Mouse (Mus musculus) retina, postnatal 1 day (tissue): Measurements from ENCODE around the gene Pih1d1.
"Not testable (repeated sequence)": the region's sequence is repeated elsewhere in the genome, so short reads cannot be mapped to it uniquely, and the experiment has no call there.

Experiments
- DNase-seq: peaks from one replicate; pipeline ENCODE4 v3.0.0-alpha.2; 2012

The Pih1d1 gene

DNA sequence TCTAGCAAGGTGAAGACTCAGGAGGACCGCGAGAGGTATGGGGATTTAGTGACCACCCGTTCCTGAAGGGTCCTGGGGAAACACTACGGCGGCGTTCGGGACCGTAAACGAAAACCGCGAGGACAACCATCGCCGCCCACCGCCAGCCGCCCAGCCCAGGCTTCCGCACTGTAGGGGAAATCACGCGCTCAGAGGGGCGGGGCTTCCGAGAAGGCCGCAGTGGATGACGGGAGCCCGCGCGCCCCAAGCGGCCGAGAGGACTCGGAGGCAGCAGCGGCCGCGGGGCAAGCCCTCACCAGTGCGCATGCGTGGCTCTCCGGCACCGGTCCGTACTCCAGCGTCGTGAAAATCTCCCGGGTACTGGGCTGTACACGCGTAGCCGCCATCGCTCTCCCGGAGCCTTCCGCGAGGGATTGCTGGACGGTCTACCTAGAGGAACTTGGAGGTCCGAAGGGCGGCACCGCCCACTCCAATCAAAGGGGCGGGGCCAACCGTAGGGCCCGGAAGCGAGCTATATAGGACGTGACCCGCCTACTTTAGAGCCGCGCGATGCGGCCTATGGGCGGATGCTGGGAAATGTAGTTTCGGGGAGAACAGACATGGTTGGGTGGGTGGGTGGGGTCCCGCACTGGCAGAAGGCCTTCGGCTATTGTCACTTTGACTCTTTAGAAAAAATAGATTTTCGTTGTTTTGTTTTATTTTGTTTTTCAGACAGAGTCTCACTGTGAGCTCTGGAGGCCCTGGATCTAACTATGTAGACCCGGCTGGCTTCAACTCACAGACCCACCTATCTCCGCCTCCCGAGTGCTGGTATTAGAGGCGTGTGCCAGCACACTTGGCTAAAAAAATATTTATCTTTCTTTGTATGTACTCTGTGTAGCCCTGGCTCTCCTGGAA, at the start of gene Pih1d1, which contains the start of gene Aldh16a1:
TSS of gene Pih1d1 (plus strand) at position 208 of the 897 bp plus-strand sequence.
TSS of gene Aldh16a1 (minus strand) at position 489 of the 897 bp plus-strand sequence.
- DNase-seq, result peak; percentile 97

DNA sequence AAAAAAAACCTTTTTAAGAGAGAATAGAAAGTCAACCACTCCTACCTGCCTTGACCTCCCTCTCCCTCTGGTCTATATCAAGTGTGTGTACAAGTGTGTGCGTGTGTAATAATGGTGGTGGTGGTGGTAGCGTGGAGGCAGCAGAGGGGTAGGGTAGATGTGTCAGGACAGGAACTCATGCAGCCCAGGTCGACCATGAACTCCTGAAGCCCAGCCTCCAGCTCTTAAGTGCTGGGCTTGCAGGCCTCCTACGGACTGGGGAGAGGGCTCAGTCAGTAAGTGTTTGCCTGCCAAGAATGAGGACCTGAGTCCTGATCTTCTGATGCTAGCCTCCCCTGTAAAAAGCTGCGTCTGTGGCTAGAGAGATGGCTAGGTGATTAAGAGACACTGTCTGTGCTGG, 49.2 kb upstream of the Pih1d1 start:
- DNase-seq, result no peak

DNA sequence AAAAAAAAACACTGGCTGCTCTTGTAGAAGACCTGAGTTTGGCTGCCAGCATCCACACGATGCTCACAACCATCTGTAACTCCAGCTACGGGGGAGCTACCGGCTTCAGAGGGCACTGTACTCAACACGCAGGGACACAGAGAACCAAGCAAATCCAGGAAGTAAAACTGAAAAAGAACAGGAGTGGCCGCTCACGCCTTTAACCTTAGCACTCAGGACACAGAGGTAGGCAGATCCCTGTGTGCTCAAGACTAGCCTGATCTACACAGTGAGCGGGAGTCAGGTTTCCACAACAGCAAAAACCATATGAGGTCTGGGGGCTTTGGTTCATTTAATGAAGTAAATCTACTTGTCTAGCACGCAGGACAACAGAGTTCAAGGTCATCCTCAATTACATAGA, 48.6 kb upstream of the Pih1d1 start:
- no peak for DNase-seq

DNA sequence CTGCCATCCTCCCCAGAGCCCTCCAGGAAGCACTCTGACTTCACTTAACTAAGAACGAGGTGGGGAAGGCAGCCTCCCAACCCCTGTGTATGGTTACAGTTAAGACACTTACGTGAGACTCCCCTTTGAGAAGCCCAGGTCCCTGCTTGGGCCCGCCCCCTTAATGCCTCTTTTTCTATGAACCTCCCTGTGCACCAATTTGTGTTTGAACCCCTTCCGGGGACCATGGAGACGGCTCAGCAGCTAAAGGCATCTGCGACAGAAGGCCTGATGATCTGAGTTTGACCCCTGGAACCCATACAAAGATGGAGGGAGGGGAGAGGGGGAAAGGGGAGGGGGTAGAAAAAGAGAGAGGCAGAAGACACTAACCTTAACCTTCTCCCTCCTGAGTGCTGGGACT, 47.7 kb upstream of the Pih1d1 start:
- DNase-seq, result no peak

DNA sequence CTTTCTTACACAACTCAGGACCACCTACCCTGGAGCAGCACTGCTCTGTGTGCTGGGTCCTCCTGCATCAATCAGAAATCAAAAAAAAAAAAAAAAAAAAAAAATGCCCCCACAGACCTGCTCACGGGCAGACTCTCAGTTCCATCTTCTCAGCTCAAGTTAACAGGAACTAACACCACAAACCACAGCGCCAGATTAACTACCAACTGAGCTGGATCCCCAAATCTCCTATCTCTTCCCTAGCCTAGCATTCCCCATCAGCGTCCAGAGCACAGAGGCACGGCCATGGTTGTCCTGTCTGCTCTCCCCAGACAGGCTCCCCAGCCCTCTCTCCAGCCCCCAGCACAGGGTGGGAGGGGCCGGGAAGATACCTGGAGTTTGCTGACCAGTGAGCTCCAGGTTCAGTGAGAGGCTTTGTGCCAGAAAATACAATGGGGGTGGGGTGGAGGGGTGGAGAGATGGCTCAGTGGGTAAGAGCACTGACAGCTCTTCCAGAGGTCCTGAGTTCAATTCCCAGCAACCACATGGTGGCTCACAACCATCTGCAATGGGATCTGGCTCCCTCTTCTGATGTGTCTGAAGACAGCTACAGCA, 47.0 kb upstream of the Pih1d1 start:
- no peak for DNase-seq

DNA sequence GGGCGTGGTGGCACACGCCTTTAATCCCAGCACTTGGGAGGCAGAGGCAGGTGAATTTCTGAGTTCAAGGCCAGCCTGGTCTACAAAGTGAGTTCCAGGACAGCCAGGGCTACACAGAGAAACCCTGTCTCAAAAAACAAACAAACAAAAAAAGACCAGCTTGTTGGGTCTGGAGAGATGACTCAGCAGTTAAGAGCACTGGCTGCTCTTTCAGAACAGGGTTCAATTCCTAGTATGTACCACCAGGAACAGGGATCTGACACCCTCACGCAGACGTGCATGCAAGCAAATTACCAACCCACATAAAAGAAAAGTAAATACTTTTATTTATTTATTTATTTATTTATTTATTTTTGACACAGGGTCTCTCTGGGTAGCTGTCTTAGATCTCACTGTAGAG, 44.0 kb upstream of the Pih1d1 start:
- DNase-seq, result not testable (repeated sequence)

DNA sequence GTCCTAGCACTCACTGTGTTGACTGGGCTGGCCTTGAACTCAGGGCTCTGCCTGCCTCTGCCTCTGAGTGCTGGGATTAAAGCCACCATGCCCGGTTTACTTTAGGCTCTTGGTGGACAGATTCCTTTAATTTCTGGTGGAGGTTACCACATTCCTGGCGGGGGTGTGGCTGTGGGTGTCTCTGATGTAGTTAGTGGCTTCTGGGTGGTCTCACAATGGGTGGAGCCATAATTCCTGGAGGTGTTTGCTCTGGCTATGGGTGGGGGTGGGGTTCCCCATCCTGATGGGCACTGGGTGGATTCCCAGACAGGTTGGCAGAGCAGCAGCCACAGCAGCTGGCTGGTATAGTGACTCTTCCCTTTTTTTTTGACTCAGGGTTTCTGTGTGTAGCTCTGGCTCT, 42.2 kb upstream of the Pih1d1 start:
- no peak for DNase-seq

DNA sequence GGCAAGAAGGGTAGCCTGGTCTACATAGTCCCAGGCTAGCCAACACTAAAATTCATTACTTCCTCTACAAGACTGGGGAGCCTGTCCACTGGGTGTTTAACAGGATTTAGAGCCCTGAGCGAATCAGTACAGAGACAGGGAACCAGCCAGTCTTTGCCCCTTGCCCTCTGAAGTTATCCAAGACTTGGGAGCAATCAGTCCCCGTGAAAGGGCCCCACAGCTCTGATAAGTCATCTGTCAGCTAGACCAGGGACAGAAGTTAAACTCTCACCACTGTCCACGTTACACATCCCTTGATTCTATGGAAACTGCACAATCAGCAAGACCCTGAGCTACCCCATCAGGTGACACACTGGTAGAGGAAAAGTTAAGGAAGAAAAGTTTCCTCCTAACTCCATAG, 41.6 kb upstream of the Pih1d1 start:
- DNase-seq, result no peak

DNA sequence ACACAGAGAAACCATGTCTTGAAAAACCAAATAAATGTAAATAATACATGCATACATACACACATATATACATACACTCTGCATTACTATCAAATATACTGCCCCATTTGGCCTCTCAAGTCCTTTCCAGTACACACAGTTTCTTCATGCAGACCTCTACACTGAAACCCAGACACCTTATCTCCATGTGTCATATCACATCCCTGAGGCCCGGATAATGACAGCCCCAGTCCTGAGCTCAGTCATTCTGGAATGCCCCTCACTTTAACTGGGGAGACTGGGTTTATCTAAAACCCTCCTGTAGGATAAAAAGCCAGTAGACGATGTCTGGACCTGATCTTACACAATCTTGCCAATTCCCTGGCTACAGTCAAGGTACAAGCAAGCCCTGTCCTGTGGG, 40.6 kb upstream of the Pih1d1 start:
- no peak for DNase-seq

DNA sequence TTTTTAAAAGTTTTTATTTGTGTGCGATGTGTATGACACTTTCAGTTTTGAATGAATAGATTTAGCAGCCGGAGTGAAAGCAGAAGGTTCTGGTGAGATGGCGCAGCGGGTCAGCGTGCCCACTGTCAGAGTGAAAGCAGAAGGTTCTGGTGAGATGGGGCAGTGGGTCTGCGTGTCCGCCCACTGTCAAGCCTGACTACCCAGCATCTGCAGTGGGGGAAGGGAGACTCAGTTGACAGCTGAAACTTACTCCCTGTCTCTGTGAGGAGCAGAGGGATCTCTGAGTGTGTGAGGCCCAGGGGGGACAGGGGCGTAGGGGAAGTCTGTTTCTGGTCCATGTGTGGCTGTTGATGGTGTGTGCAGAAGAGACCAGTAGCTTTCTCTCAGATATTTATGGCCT, 36.5 kb upstream of the Pih1d1 start:
- DNase-seq, result no peak

DNA sequence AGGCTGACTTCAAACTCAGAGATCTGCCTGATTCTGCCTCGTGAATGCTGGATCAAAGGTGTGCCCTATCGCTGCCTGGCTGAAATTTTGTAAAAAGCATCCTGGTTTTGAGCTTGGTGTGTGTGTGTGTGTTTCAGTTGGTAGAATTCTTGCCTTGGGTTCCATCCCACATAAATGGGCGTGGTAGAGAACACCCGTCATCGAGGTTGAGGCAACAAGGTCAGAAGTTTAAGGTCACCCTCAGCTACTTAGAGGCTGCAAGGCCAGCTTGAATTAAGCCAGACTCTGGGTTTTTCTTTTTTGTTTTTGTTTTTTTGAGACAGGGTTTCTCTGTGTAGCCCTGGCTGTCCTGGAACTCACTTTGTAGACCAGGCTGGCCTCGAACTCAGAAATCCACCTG, 35.8 kb upstream of the Pih1d1 start:
- DNase-seq, result no peak

DNA sequence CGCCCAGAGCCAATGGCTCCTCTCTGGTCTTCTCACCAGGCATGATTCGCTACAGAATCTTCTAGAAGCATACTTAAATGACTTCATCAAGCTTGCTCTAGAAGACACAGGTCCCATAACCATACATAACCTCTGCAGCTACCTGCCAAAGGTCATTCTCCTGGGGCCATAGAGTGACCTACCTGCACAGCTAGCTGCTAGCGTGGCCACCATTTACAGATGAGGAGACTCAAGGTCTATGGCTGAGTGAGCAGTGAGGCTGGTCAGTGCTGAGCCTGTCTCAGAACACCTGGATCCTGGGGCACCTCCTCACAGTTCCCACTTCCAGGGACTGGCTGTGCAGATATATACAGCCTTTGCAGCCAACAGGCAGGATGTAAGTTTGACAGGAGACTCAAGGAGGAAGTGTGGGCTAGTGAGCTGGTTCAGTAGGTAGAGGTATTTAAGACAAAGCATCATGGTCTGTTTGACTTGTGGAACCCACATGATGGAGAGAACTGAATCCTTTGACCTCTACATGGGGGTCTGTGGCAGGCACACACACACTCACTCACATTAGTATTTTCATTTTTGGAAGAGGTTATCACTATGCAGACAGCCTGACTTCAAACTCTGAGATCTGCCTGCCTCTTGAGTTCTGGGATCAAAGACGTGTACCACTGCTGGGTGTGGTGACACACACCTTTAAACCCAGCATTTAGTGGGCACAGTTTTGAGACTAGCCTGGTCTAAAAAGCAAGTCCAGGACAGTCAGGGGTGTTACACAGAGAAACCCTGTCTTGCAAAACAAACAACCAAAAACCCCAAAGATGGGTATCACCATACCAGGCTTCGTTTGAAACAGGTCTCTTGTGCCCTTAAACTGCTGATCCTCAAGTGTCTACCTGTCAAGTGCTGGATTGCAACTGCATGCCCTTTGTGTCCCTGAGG, 34.1 kb upstream of the Pih1d1 start:
- no peak for DNase-seq

DNA sequence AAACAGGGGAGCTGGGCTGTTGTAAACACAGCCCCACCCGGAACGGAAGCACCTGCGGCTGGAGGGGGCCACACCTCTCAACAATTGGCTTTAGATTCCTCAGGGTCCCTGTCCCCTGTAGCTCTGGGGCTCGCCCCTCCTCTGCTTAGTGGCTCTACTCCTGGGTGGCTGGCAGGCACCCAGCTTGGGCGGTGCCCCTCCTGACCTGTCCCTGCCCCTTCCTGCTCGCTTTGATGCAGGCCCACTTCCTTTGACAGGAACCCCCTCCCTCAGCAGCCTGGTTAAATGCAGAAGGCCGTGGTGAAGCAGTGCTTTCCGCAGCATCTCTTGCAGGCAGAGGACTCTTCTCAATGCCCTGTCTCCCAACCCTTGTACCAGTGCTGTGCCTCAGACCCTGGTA, 32.7 kb upstream of the Pih1d1 start:
- no peak for DNase-seq

DNA sequence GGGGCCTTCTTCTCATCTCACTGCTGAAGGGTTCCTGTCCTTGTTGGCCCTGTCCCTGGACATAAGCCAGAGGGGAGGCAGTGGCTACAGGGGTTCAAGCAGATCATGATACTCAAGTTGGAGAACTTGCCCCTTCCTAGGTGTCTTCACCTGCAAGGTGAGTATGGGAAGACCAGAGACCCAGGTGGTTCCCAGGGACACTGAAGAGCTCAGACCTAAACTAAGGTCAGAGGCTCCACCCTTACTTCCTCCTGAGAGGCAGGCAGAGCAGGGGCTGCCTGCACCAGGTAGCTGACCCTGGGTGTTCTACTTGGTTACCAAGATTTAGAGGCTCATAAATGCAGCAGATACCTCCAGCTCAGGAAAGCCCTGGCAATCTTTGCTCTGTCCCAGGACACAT, 32.1 kb upstream of the Pih1d1 start:
- no peak for DNase-seq

DNA sequence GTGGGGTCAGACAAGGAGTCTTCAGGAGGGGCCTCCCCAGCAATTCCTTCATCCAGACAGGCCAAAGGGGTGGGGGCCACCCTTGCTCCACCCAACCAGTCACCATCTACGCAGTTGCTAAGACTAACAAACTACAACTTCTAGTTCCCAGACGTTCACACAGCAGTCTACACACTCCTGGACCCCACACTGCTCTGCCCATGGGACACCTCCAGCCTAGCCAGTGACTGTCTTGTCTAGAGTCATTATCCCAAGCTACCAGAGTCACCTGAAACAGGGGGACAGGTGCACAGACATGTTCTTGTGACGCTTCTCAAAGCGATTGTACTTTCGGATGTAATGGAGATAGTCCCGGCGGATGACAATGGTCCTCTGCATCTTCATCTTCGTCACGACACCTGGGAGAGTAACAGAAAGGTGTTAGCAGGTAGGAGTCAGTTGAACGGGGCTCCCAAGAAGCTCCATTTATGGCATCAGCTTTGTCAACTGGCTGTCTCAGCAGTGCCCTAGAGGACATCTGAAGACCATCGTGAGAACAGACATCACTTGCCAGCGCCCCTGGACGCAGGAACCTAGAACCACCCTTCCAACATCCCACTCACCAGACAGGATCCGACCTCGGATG, 31.4 kb upstream of the Pih1d1 start:
- DNase-seq, result no peak

DNA sequence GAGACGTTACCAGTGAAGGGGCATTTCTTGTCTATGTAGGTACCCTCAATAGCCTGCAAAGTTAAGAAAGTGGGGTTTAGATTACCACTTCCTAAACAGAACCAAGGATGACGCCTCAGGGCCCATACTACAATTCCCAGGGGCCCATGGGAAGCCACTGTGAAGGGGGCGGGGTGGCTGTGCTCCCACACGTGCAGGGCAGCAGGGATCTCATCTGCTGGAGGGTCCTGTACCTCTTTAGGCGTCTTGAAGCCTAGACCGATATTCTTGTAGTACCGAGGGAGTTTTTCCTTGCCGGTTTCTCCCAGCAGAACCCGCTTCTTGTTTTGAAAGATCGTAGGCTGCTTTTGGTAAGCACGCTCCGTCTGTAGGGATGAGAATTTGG, 30.9 kb upstream of the Pih1d1 start:
- peak; percentile 20 for DNase-seq

DNA sequence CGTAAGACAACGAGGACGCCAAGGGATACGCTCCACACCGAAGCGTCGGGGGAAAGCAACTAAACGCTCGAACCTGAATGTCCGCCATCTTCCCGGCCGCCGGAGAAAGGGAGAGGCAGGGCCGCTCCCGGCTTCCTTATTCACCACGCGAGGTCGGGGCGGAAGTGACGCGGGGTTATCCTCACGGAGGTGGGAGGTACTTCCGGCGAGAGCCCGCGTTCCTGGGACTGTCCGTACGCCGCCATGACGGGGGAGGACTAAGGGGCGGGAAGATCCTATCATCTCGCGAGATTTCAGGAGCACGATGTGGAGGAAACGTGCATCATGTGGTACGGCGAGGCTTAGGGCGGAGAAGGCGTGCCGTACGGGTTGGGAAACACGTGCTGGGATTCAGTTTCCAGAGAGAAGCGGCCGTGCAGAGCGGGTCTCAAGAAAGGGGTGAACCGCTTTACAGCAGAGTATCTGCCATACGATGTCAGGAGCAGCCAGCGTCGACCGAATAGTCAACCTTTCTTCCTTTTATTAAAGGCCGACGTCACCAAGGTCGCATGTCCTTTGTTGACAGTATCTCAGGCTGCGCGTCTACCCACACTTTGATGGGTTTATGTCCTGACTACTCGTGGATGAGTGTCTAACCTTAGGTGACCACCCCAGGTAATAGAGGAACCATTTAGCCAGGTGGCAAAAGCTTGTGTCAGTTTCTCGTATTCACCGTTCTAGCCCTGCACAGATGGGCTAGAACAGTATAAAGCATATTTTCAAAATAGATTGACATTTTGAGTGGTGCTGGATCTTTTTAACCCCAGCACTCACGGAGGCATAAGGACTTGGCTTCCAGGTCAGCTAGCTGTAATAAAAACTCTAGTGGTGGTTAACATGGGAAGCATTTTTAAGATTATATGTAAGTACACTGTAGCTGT, 29.6 kb upstream of the Pih1d1 start, which contains the start of gene Rps11:
TSS of gene Rps11 (minus strand) at position 216 of the 920 bp plus-strand sequence.
- DNase-seq, result peak; percentile 100

DNA sequence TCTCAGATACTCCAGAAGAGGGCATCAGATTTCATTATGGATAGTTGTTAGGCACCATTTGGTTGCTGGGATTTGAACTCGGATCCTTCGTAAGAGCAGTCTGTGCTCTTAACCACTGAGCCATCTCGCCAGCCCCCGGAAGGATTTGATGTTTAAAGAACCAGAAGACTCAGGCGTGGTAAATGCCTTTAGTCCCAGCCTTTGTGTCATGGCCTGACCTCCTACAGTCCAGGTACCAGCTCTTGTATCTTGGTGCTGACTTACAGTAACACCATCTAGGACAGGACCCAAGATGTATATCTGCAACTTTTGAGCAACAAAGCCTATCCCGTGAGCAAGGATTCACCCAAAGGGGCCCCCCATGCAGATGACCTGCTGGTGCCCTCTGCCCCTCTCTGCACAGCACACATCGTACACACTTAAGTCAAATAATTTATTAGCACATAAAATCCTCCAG, 28.9 kb upstream of the Pih1d1 start:
- DNase-seq, result peak; percentile 45

DNA sequence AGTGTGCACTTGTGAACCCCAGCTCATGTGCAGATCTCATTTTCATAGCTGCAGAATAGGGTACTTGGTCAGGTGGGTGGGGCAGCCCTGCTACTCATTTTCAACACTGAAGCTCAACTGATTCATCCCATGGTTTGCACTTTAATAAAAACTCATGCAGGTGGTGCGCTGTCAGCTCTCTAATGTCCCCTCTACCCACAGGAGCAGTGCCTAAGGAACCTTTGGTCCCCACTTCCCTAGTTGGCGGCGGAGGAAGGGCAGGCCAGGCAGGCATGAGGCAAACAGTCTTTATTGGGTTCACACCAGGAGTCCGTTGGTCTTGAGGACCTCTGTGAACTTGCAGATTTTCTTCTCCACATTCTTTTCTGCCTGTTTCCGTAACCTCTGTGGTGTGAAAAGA, 28.5 kb upstream of the Pih1d1 start:
- DNase-seq, result not testable (repeated sequence)

DNA sequence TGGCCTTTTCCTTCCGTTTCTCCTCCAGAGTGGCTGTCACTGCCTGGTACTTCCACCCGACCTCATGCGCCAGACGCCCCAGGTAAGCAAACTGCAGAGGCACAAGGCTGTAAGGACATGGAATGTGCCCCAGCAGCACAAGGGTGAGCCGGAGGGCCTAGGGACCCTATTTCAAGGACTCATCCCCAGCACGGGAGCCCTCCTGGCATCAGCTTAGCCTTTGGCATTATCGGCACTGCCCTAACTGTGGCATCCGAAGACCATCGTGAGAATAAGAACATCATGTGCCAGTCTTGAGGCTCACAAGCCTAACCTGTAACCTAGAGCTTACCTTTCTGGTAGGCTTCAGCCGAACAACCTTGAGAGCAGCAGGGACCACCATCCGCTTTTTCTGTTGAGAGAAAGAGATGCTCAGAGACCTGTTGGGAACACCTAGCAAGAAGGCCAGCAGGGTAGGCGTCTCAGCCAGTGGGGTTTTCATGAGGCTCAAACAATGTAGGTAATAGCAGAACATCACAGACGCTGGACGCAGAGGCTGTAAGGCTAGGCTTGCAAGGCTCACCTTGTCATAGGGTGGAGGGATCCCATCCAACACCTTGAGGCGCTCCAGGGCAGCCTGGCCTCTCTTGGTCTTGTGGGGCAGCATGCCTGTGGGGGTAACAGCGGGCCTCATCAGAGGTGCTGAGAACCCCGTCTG, 27.8 kb upstream of the Pih1d1 start:
- DNase-seq, result no peak
